Mouse (Mus musculus): ENCODE measurements around the gene 4930519P11Rik. TPM values are rescaled to one million over a fixed set of nuclear protein-coding genes. Genes with fewer than 3 reads are reported as not detected.

4930519P11Rik gene
- total RNA-seq, 2 experiments from 2014 or later = 1.8 to 6.7 TPM

DNA sequence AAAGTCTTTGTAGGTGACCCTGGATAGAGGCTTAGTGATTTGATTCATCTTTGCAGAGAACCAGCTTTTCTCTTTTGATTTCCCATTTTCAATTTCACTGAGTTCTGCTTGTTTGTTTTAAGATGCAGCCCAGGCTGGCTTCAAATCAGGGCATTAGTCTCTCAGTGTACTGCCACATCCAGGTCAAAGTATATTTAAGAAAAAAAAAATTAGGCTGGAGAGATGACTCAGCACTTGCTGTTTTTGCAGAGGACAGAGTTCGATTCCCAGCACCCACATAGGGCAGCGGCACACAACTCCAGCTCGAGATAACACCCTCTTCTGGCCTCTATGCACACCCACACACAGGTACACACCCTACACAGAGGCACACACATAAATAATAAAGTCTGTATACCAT lies 22.0 kb downstream of the 4930519P11Rik start:
- no peak for ATAC-seq (replicated peaks; ENCODE audit: low FRiP score, poor library complexity, severe bottlenecking)

GRCm38 (mm10) chr2:154589051-154589450 lies 24.2 kb downstream of the 4930519P11Rik start:
- ATAC-seq (replicated peaks; ENCODE audit: low FRiP score, poor library complexity, severe bottlenecking) = no peak

DNA sequence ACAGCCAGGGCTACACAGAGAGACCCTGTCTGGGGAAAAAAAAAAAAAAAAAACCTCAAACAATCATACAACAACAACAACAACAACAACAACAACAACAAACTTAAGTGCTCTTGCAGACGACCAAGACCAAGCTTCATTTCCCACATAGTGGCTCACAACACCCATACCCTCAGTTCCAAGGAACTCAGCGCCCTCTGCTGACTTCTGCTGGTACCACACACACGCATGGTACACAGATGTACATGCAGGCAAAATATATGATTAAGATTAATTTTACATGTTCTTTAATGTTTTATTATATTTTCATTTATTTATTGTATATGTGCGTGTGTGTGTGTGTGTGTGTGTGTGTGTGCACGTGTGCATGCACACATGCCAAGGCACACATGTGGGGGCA lies 26.8 kb downstream of the 4930519P11Rik start:
- ATAC-seq (replicated peaks; ENCODE audit: low FRiP score, poor library complexity, severe bottlenecking) = no peak

DNA sequence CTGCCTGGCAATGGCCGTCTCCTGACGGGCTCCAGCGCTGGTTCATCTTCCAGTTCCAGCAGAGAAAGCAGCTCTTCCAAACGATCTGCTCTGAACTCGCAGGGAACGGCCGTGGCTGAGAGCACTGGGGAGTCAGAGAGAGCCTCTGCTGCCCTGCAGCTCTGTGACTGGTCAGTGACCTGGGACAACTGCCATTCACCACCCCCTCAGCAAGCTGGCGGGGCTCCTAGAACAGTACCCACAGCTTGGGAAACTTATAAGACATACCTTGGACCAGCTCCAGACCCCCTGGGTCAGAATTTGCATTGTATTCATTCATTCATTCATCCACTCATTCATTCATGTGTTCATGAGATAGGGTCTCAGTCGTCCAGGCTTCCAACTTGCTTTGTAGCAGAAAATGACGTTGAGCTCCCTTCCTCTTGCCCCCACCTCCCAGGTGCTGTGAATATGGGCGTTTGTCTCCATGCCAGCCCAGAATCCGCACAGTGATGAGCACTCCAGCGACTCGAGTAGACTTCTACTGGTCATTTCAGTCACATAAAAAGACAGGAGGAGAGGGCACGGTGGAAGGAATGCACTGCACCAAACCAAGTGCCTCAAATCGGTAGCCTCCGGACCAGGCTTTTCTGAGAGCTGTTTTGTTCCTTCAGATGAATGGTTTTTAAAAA lies 28.2 kb downstream of the 4930519P11Rik start:
- ATAC-seq (replicated peaks; ENCODE audit: low FRiP score, poor library complexity, severe bottlenecking) = no peak

DNA sequence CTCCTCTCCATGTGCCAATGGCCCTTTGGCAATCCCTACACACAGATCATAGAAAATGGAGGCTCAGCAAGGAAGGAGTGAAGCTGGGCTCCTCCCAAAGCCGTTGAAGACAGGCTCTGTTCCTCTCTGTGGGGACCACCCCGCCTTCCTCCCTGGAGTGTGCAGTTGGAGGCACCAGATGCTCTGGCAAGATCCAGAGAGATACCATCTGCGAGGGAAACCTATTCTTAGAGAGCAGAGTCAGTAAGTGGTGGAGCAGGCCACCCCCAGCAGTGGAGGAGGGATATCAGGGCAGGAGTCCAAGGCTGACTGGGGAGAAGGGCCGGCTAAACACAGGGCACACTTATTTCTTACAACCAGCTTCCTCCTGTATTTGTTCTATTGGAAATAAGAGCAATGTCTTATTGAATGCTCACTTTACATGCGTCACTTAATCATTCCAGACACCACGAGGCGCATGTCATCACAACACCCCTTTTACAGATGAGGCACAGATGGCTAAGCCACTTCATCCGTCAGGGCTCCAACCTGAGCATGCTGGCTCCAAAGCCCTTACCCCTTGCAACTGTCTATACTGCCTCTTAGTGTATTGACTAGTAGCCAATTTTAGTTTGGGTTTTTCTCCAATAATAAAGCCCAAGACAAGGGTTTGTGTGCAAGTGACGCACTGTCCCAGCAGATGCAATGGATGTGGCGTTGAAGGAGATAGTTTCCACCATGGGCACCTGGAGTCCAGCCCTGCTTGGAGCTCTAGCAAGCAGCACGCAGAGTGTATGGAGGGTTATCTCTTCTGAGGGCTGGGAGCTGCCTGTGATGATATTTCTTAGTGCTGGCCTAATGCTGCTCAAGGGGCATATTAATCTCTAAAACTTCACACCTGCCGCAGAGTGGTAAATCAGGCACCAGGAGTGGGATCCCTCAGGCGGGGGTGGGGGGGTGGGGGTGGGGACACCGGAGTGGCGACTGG lies 29.0 kb downstream of the 4930519P11Rik start:
- ATAC-seq (replicated peaks; ENCODE audit: low FRiP score, poor library complexity, severe bottlenecking) = 0 out of 2 replicates have a peak, but pooled peaks have one; percentile 26

GRCm38 (mm10) chr2:154581421-154581820 lies 31.8 kb downstream of the 4930519P11Rik start:
- no peak for ATAC-seq (replicated peaks; ENCODE audit: low FRiP score, poor library complexity, severe bottlenecking)

- no peak for ATAC-seq (replicated peaks; ENCODE audit: low FRiP score, poor library complexity, severe bottlenecking)
Observed at GRCm38 (mm10) chr2:154580586-154580985, 32.7 kb downstream of the 4930519P11Rik start.

GRCm38 (mm10) chr2:154577744-154578067 lies 35.5 kb downstream of the 4930519P11Rik start:
- ATAC-seq (replicated peaks; ENCODE audit: low FRiP score, poor library complexity, severe bottlenecking) = no peak

DNA sequence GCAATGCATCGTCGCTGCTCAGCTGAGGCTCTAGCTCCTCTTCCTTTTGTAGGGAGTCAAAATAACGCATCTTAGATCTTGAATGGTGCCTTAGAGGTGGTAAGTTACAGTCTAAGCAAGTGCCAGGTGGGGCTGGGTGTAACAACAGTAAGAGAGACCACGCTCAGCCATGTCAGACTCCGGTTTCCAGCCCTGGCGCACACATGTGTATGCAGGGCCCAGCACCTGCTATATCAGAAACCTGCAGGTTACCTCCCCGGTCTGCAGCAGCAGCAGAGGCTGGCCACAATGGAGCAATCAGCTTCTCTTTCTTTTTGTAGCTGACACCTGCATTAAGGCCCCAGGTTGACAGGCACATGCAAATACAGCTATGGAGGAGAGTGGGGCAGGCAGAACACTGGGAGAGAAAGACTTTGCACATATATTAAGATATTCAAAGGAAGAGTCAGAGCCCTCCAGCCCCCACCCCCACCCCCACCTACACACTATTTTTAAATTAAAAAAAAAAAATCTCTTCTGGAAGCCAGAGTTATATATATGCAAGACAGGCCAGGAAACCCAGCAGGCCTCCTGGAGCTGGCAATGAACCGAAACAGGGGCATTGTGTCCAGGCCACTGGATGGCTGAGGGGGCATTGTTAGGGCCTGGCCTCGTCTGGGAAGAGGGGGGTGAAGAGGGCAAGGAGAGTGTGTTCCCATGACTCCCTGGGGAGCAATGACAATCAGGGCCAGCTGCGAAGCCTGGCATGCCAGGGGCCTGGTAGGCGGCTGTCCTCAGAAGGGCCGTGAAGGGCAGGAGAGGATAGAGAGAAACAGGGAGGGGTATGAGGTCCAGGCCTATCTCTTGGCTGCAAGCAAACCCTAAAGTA lies 36.1 kb downstream of the 4930519P11Rik start:
- no peak for ATAC-seq (replicated peaks; ENCODE audit: low FRiP score, poor library complexity, severe bottlenecking)

DNA sequence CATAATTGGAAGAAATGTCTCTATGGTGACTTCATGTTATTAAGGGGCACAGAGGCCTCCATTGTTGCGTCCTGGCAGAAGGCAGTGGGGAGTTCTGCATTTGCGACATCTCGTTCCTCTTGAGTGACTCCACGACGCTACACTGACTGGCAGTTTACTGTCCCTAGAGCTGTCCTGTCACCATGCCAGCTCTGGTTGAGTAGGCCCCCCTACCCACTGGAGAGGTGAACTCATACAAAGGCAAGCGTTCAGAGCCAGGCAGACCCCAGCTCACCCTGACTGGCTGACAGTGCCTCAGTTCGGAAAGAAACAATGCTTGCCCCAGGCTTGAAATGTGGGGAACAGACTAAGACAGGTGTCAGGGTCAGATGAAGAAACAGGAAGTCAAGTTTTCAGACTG lies 39.0 kb downstream of the 4930519P11Rik start:
- ATAC-seq (replicated peaks; ENCODE audit: low FRiP score, poor library complexity, severe bottlenecking) = no peak

DNA sequence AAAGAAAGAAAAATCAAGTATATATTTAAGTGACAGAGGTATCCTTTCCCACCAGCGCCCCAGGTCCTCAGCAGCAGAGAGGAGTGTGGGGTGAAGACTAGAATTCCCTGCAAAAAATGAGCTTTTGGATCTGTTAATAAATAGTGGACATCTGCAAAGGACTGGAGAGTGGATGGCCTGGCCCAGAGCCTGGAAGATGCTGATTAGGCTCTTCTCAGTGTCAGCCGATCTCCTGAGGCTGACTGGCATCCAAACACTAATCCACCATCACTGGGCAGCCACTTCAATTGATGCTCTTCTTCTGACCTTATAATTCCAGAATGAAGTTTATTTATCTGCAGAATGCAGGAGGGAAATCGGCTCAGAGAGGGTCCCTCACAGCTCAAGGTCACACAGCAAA lies 40.2 kb downstream of the 4930519P11Rik start:
- no peak for ATAC-seq (replicated peaks; ENCODE audit: low FRiP score, poor library complexity, severe bottlenecking)

GRCm38 (mm10) chr2:154571976-154572375 lies 41.3 kb downstream of the 4930519P11Rik start:
- ATAC-seq (replicated peaks; ENCODE audit: low FRiP score, poor library complexity, severe bottlenecking) = no peak

DNA sequence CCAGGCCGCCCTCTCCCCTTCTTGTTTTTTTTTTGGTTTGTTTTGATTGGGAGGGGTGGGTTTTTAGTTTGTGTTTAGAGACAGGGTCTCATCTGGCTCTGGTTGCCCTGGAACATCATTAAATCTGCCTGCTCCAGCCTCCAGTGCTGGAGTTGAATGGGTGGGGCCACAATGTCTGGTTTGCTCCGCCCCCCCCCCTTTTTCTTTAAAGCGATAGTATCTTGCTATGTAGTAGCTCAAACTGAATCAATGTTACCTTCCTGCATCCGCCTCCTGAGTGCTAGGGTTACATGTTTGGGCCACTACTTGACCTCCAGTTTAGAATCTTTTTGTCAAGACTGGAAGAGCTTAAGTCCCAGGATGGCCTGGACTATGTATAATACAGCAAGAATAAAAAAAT lies 42.0 kb downstream of the 4930519P11Rik start:
- ATAC-seq (replicated peaks; ENCODE audit: low FRiP score, poor library complexity, severe bottlenecking) = no peak

GRCm38 (mm10) chr2:154570666-154571065 lies 42.6 kb downstream of the 4930519P11Rik start:
- ATAC-seq (replicated peaks; ENCODE audit: low FRiP score, poor library complexity, severe bottlenecking) = no peak

GRCm38 (mm10) chr2:154569836-154570286 lies 43.4 kb downstream of the 4930519P11Rik start, which contains the start of gene E2f1:
Gene E2f1, minus strand, starts transcription at chr2:154569892.
- peak; percentile 88 for ATAC-seq (replicated peaks; ENCODE audit: low FRiP score, poor library complexity, severe bottlenecking)

GRCm38 (mm10) chr2:154569071-154569748 lies 44.0 kb downstream of the 4930519P11Rik start:
- ATAC-seq (replicated peaks; ENCODE audit: low FRiP score, poor library complexity, severe bottlenecking) = peak; percentile 66

DNA sequence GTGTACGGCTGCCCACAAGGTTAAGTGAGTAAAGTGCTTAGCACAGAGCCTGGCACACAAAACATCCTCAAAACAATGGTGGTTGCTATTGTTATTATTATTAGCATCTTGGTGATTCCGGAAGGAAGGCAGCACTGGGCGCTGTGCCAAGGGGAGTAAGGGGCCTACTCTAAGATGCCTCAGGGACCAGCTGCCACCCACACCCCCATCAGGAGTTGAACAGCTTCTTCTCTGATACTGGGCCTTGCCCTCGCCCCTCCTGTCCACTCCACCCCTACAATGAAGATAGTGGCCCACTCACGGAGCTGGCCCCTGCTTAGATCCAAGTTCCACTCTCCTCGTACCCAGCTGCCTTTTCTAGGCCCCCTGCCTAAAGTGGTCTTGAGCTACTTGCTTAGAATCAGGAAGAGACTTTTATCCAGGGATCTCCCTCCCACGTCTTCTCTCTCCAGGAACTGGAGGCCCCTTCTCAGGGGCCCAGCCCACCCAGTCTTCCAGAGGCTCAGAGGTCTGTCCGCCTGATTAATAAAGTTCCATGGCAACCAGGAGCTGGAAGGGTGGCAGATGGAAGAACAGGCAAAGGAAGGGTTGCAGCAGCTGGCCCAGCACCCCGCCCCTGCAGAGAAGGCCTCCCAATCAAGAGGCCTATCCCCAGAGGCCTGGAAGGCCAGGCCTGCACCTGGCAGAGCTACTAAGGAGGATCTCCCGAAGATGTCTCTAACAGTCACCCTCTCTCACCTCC lies 44.7 kb downstream of the 4930519P11Rik start:
- ATAC-seq (replicated peaks; ENCODE audit: low FRiP score, poor library complexity, severe bottlenecking) = peak; percentile 46

DNA sequence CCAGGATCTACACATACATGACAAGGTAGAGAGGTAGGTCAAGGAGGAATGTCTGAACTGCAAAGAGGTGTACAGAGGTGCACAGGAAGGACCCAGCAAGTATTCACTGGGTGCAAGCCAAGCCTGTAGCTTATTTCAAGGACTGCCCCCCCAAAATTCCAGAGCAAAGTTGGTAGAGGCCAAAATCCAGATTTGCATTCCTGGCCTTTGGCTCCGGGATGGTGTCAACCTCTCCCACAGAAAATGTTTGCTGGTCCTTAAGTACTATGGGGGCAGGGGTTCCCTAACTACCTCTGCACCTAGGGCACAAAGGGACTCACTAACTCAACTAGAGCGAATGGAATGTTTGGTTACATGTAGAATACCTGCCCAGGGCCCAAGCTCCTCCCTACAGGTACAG lies 45.5 kb downstream of the 4930519P11Rik start:
- ATAC-seq (replicated peaks; ENCODE audit: low FRiP score, poor library complexity, severe bottlenecking) = no peak

DNA sequence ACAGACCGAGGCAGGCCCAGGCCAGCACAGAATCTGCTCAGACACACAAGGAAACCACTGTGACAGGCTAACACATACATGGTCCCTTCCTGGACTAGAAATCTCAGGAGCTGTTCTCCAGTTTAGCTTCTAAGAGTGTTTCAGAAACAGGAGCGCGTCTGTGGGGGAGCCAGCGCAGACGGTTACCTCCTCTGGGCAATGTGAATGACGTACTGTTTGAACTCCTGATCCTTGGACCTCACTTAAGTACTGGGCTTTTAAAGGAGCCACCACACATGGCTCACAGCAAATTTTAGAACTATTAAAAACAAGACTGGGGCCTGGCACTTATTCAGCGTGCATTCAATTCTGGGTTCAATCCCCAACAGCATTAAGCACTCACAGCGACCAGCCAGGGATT lies 46.6 kb downstream of the 4930519P11Rik start:
- ATAC-seq (replicated peaks; ENCODE audit: low FRiP score, poor library complexity, severe bottlenecking) = no peak

Data from erythroblast, adult 5-6 weeks (primary cell).